Mouse (Mus musculus): ENCODE results near the gene Pef1. TPM values are rescaled to one million over a fixed set of nuclear protein-coding genes. Genes with fewer than 3 reads are reported as not detected.

Gene Pef1
- polyA plus RNA-seq, 1 experiment, result 47.1 TPM

- Histone ChIP-seq H3K36me3 (ENCODE audit: control insufficient read depth, insufficient read depth, low read length) (peaks cover 44% of the 10 kb centered on the region), H3K4me3 (ENCODE audit: extremely low read depth, insufficient read depth, insufficient read length) (no peak overlapping the region), H3K4me1 (ENCODE audit: control insufficient read depth, insufficient read depth, insufficient read length) (no peaks in the 10 kb centered on the region), H3K27me3 (ENCODE audit: control insufficient read depth, insufficient read depth, low read length) (no peaks in the 10 kb centered on the region), H3K27ac (ENCODE audit: insufficient read depth, low read length) (no peak overlapping the region)
- TF ChIP-seq POLR2A (IDR thresholded peaks at IDR 0.05; ENCODE audit: low read depth, low read length) (no peak), CTCF (IDR thresholded peaks at IDR 0.05; ENCODE audit: extremely low read depth, insufficient read depth, insufficient read length, insufficient replicate concordance) (no peak)
- 93% methylated on average over 5 of the region's 5 CpGs for WGBS
- no peak for DNase-seq (ENCODE audit: low read depth in 1 of 2, low spot score in 2 of 2)
These were observed 20.7 kb downstream of the Pef1 start for GRCm38 (mm10) chr4:130123020-130123419.

- no peaks in the 10 kb centered on the region for H3K4me1 ChIP-seq (ENCODE audit: control insufficient read depth, insufficient read depth, insufficient read length)
- H3K27ac ChIP-seq (ENCODE audit: insufficient read depth, low read length), result no peak overlapping the region
- no peak overlapping the region for H3K4me3 ChIP-seq (ENCODE audit: extremely low read depth, insufficient read depth, insufficient read length)
- 93% methylated on average over 4 of the region's 4 CpGs for WGBS
- no peak for TF ChIP-seq POLR2A (IDR thresholded peaks at IDR 0.05; ENCODE audit: low read depth, low read length)
- TF ChIP-seq CTCF (IDR thresholded peaks at IDR 0.05; ENCODE audit: extremely low read depth, insufficient read depth, insufficient read length, insufficient replicate concordance), result no peak
- DNase-seq (ENCODE audit: low read depth in 1 of 2, low spot score in 2 of 2), result no peak
- peaks cover 44% of the 10 kb centered on the region for H3K36me3 ChIP-seq (ENCODE audit: control insufficient read depth, insufficient read depth, low read length)
- no peaks in the 10 kb centered on the region for H3K27me3 ChIP-seq (ENCODE audit: control insufficient read depth, insufficient read depth, low read length)
These were observed 21.8 kb downstream of the Pef1 start for GRCm38 (mm10) chr4:130124110-130124509.

- Histone ChIP-seq H3K36me3 (ENCODE audit: control insufficient read depth, insufficient read depth, low read length) (peaks cover 44% of the 10 kb centered on the region), H3K27me3 (ENCODE audit: control insufficient read depth, insufficient read depth, low read length) (no peaks in the 10 kb centered on the region), H3K4me3 (ENCODE audit: extremely low read depth, insufficient read depth, insufficient read length) (no peak overlapping the region), H3K27ac (ENCODE audit: insufficient read depth, low read length) (no peak overlapping the region), H3K4me1 (ENCODE audit: control insufficient read depth, insufficient read depth, insufficient read length) (no peaks in the 10 kb centered on the region)
- no peak for DNase-seq (ENCODE audit: low read depth in 1 of 2, low spot score in 2 of 2)
- 89% methylated on average over 6 of the region's 6 CpGs for WGBS
- TF ChIP-seq POLR2A (IDR thresholded peaks at IDR 0.05; ENCODE audit: low read depth, low read length), result no peak
- no peak for TF ChIP-seq CTCF (IDR thresholded peaks at IDR 0.05; ENCODE audit: extremely low read depth, insufficient read depth, insufficient read length, insufficient replicate concordance)
These were observed 22.8 kb downstream of the Pef1 start for GRCm38 (mm10) chr4:130125164-130125563.

GRCm38 (mm10) chr4:130125935-130126334 is 23.6 kb downstream of the Pef1 start:
- no peak for TF ChIP-seq POLR2A (IDR thresholded peaks at IDR 0.05; ENCODE audit: low read depth, low read length)
- TF ChIP-seq CTCF (IDR thresholded peaks at IDR 0.05; ENCODE audit: extremely low read depth, insufficient read depth, insufficient read length, insufficient replicate concordance), result no peak
- 89% methylated on average over 5 of the region's 5 CpGs for WGBS

GRCm38 (mm10) chr4:130128907-130129306 is 26.5 kb downstream of the Pef1 start:
- no peak for TF ChIP-seq POLR2A (IDR thresholded peaks at IDR 0.05; ENCODE audit: low read depth, low read length)
- no peak for TF ChIP-seq CTCF (IDR thresholded peaks at IDR 0.05; ENCODE audit: extremely low read depth, insufficient read depth, insufficient read length, insufficient replicate concordance)
- Histone ChIP-seq H3K36me3 (ENCODE audit: control insufficient read depth, insufficient read depth, low read length) (peaks cover 27% of the 10 kb centered on the region), H3K4me1 (ENCODE audit: control insufficient read depth, insufficient read depth, insufficient read length) (no peaks in the 10 kb centered on the region), H3K4me3 (ENCODE audit: extremely low read depth, insufficient read depth, insufficient read length) (no peak overlapping the region), H3K27me3 (ENCODE audit: control insufficient read depth, insufficient read depth, low read length) (no peaks in the 10 kb centered on the region), H3K27ac (ENCODE audit: insufficient read depth, low read length) (no peak overlapping the region)
- no peak for DNase-seq (ENCODE audit: low read depth in 1 of 2, low spot score in 2 of 2)
- WGBS, result 84% methylated on average over 5 of the region's 5 CpGs

More at GRCm38 (mm10) chr4:130125935-130126334, 23.6 kb downstream of the Pef1 start:
- no peak overlapping the region for H3K4me3 ChIP-seq (ENCODE audit: extremely low read depth, insufficient read depth, insufficient read length)
- peaks cover 44% of the 10 kb centered on the region for H3K36me3 ChIP-seq (ENCODE audit: control insufficient read depth, insufficient read depth, low read length)
- H3K4me1 ChIP-seq (ENCODE audit: control insufficient read depth, insufficient read depth, insufficient read length), result no peaks in the 10 kb centered on the region
- DNase-seq (ENCODE audit: low read depth in 1 of 2, low spot score in 2 of 2), result no peak
- no peaks in the 10 kb centered on the region for H3K27me3 ChIP-seq (ENCODE audit: control insufficient read depth, insufficient read depth, low read length)
- H3K27ac ChIP-seq (ENCODE audit: insufficient read depth, low read length), result no peak overlapping the region

GRCm38 (mm10) chr4:130130082-130130481 is 27.7 kb downstream of the Pef1 start:
- TF ChIP-seq CTCF (IDR thresholded peaks at IDR 0.05; ENCODE audit: extremely low read depth, insufficient read depth, insufficient read length, insufficient replicate concordance) (no peak), POLR2A (IDR thresholded peaks at IDR 0.05; ENCODE audit: low read depth, low read length) (no peak)
- no peak for DNase-seq (ENCODE audit: low read depth in 1 of 2, low spot score in 2 of 2)
- no peaks in the 10 kb centered on the region for H3K27me3 ChIP-seq (ENCODE audit: control insufficient read depth, insufficient read depth, low read length)
- H3K27ac ChIP-seq (ENCODE audit: insufficient read depth, low read length), result no peak overlapping the region
- WGBS, result 91% methylated on average over 10 of the region's 10 CpGs
- peaks cover 19% of the 10 kb centered on the region for H3K36me3 ChIP-seq (ENCODE audit: control insufficient read depth, insufficient read depth, low read length)
- no peaks in the 10 kb centered on the region for H3K4me1 ChIP-seq (ENCODE audit: control insufficient read depth, insufficient read depth, insufficient read length)
- H3K4me3 ChIP-seq (ENCODE audit: extremely low read depth, insufficient read depth, insufficient read length), result no peak overlapping the region

GRCm38 (mm10) chr4:130130641-130131350 is 28.4 kb downstream of the Pef1 start:
- Histone ChIP-seq H3K36me3 (ENCODE audit: control insufficient read depth, insufficient read depth, low read length) (peaks cover 15% of the 10 kb centered on the region), H3K27ac (ENCODE audit: insufficient read depth, low read length) (no peak overlapping the region), H3K4me3 (ENCODE audit: extremely low read depth, insufficient read depth, insufficient read length) (no peak overlapping the region), H3K4me1 (ENCODE audit: control insufficient read depth, insufficient read depth, insufficient read length) (no peaks in the 10 kb centered on the region), H3K27me3 (ENCODE audit: control insufficient read depth, insufficient read depth, low read length) (no peaks in the 10 kb centered on the region)
- 76% methylated on average over 13 of the region's 13 CpGs for WGBS
- DNase-seq (ENCODE audit: low read depth in 1 of 2, low spot score in 2 of 2), result no peak
- TF ChIP-seq POLR2A (IDR thresholded peaks at IDR 0.05; ENCODE audit: low read depth, low read length) (no peak), CTCF (IDR thresholded peaks at IDR 0.05; ENCODE audit: extremely low read depth, insufficient read depth, insufficient read length, insufficient replicate concordance) (no peak)

Measured in spleen, adult 2 months (tissue).